Mouse (Mus musculus): ENCODE measurements around the gene Ajuba.
"Not testable (repeated sequence)": the region's sequence is repeated elsewhere in the genome, so short reads cannot be mapped to it uniquely, and the experiment has no call there.

Ajuba gene

GRCm38 (mm10) chr14:54577089-54577982, at the start of gene Ajuba:
Gene Ajuba (minus strand): TSS chr14:54577558.
- ChIA-PET POLR2A (interaction anchor here (0.6 to 67.6 kb wide), 24 partner anchors 7 to 342 kb away, joined by 3 to 2028 read pairs (median 6); partner anchors contain the start of genes Haus4 (in 4 of the 4), 4931414P19Rik (in 3 of the 4), 1700123O20Rik (in 2 of the 4) and Psmb5 (in 2 of the 4)), CTCF (interaction anchor here (0.7 to 3.1 kb wide), 12 partner anchors 8 to 736 kb away, joined by 3 to 16 read pairs (median 4); partner anchors contain the start of genes Haus4 (in 2 of the 4) and 1700123O20Rik (in 1 of the 4))

- ChIA-PET POLR2A (interaction anchor here in 3 of 4 experiments (0.6 to 67.6 kb wide), 13 partner anchors 8 to 109 kb away, joined by 3 to 2028 read pairs (median 4); partner anchors contain the start of genes 1700123O20Rik (in 1 of the 3), 4931414P19Rik (in 1 of the 3), Acin1 (in 1 of the 3) and Ajuba (in 1 of the 3)), CTCF (interaction anchor here in 2 of 4 experiments (1.1 to 2.7 kb wide), 5 partner anchors 10 to 71 kb away, joined by 3 to 10 read pairs (median 5); partner anchors contain the start of genes Cdh24 (in 1 of the 2), Gm17606 (in 1 of the 2) and Haus4 (in 1 of the 2))
These were observed 47.6 kb upstream of the Ajuba start for GRCm38 (mm10) chr14:54624976-54625375.

- CTCF ChIA-PET, result interaction anchor here in 3 of 4 experiments (0.6 to 1.0 kb wide), 3 partner anchors 13 to 98 kb away, joined by 3 to 4 read pairs (median 3); partner anchors contain the start of gene 4931414P19Rik (in 1 of the 3)
- POLR2A ChIA-PET, result interaction anchor here in 2 of 4 experiments (1.5 to 67.6 kb wide), 4 partner anchors 12 to 63 kb away, joined by 3 to 2028 read pairs (median 7); partner anchors contain the start of genes 1700123O20Rik (in 1 of the 2), 4931414P19Rik (in 1 of the 2), Acin1 (in 1 of the 2) and Ajuba (in 1 of the 2)
These were observed 46.0 kb upstream of the Ajuba start for GRCm38 (mm10) chr14:54623334-54623733.

- ChIA-PET POLR2A (interaction anchor here in 2 of 4 experiments (1.1 to 67.6 kb wide), 12 partner anchors 8 to 65 kb away, joined by 3 to 2028 read pairs (median 6); partner anchors contain the start of genes 4931414P19Rik (in 2 of the 2), 1700123O20Rik (in 1 of the 2), Acin1 (in 1 of the 2) and Ajuba (in 1 of the 2)), CTCF (interaction anchor here in 3 of 4 experiments (0.8 to 1.3 kb wide), 3 partner anchors 16 to 20 kb away, joined by 3 to 6 read pairs (median 3); partner anchors contain the start of gene Cdh24 (in 1 of the 3))
These were observed 43.8 kb upstream of the Ajuba start, which contains the start of gene Psmb11 for GRCm38 (mm10) chr14:54621133-54621532. Gene Psmb11 (plus strand): TSS chr14:54621433.

- ChIA-PET CTCF (interaction anchor here in 2 of 4 experiments (0.8 to 2.7 kb wide), 17 partner anchors 8 to 185 kb away, joined by 3 to 11 read pairs (median 4); partner anchors contain the start of gene Cdh24 (in 1 of the 2)), POLR2A (interaction anchor here (0.6 to 67.6 kb wide), 51 partner anchors 8 to 444 kb away, joined by 3 to 2028 read pairs (median 4); partner anchors contain the start of genes 1700123O20Rik (in 3 of the 4), 4931414P19Rik (in 3 of the 4), Acin1 (in 3 of the 4) and Ajuba (in 2 of the 4))
These were observed 40.6 kb upstream of the Ajuba start, which contains the start of gene Psmb5 for GRCm38 (mm10) chr14:54617897-54618365. Gene Psmb5 (minus strand): TSS chr14:54618022.

GRCm38 (mm10) chr14:54617152-54617896, 40.0 kb upstream of the Ajuba start:
- ChIA-PET POLR2A (interaction anchor here (0.6 to 67.6 kb wide), 55 partner anchors 8 to 443 kb away, joined by 3 to 2028 read pairs (median 4); partner anchors contain the start of genes 1700123O20Rik (in 3 of the 4), 4931414P19Rik (in 3 of the 4), Acin1 (in 3 of the 4) and Ajuba (in 2 of the 4)), CTCF (interaction anchor here in 3 of 4 experiments (0.6 to 2.7 kb wide), 23 partner anchors 9 to 184 kb away, joined by 3 to 11 read pairs (median 4); partner anchors contain the start of genes 4931414P19Rik (in 1 of the 3) and Cdh24 (in 1 of the 3))

GRCm38 (mm10) chr14:54616226-54616825, 39.0 kb upstream of the Ajuba start:
- ChIA-PET CTCF (interaction anchor here in 3 of 4 experiments (0.6 to 2.7 kb wide), 11 partner anchors 11 to 102 kb away, joined by 3 to 11 read pairs (median 4); no protein-coding TSS in a partner anchor), POLR2A (interaction anchor here in 2 of 4 experiments (0.6 to 67.6 kb wide), 30 partner anchors 7 to 186 kb away, joined by 3 to 2028 read pairs (median 6); partner anchors contain the start of genes Cdh24 (in 2 of the 2), Haus4 (in 2 of the 2), 4931414P19Rik (in 1 of the 2) and Ajuba (in 1 of the 2))

GRCm38 (mm10) chr14:54614130-54614529, 36.8 kb upstream of the Ajuba start:
- POLR2A ChIA-PET, result interaction anchor here in 2 of 4 experiments (1.2 to 67.6 kb wide), 7 partner anchors 7 to 97 kb away, joined by 3 to 2028 read pairs (median 6); partner anchors contain the start of genes Ajuba (in 1 of the 2), Cdh24 (in 1 of the 2), Haus4 (in 1 of the 2) and Psmb11 (in 1 of the 2)
- CTCF ChIA-PET, result not testable (repeated sequence)

- POLR2A ChIA-PET, result interaction anchor here in 3 of 4 experiments (0.7 to 67.6 kb wide), 13 partner anchors 7 to 147 kb away, joined by 3 to 2028 read pairs (median 3); partner anchors contain the start of genes Cdh24 (in 2 of the 3), Haus4 (in 2 of the 3), 1700123O20Rik (in 1 of the 3) and Acin1 (in 1 of the 3)
- CTCF ChIA-PET, result interaction anchor here in 3 of 4 experiments (0.6 to 1.6 kb wide), 4 partner anchors 14 to 31 kb away, joined by 3 to 6 read pairs (median 4); partner anchors contain the start of gene Cdh24 (in 3 of the 3)
These were observed 33.3 kb upstream of the Ajuba start for GRCm38 (mm10) chr14:54610648-54611047.

GRCm38 (mm10) chr14:54609962-54610361, 32.6 kb upstream of the Ajuba start:
- POLR2A ChIA-PET, result interaction anchor here in 2 of 4 experiments (1.3 to 67.6 kb wide), 5 partner anchors 16 to 48 kb away, joined by 3 to 2028 read pairs (median 3); partner anchors contain the start of genes Cdh24 (in 2 of the 2), Ajuba (in 1 of the 2), Gm17606 (in 1 of the 2) and Haus4 (in 1 of the 2)

GRCm38 (mm10) chr14:54609245-54609644, 31.9 kb upstream of the Ajuba start:
- CTCF ChIA-PET, result interaction anchor here (0.6 to 1.5 kb wide), 7 partner anchors 14 to 1106 kb away, joined by 3 to 8 read pairs (median 5); no protein-coding TSS in a partner anchor

More at GRCm38 (mm10) chr14:54609962-54610361, 32.6 kb upstream of the Ajuba start:
- CTCF ChIA-PET, result interaction anchor here in 2 of 4 experiments (0.8 to 1.6 kb wide), 4 partner anchors 24 to 59 kb away, joined by 3 to 6 read pairs (median 4); partner anchors contain the start of gene Cdh24 (in 2 of the 2)

GRCm38 (mm10) chr14:54607226-54607625, 29.9 kb upstream of the Ajuba start:
- POLR2A ChIA-PET, result interaction anchor here in 2 of 4 experiments (0.6 to 67.6 kb wide), 9 partner anchors 10 to 1356 kb away, joined by 3 to 2028 read pairs (median 4); partner anchors contain the start of genes Ajuba (in 1 of the 2), Haus4 (in 1 of the 2), Psmb11 (in 1 of the 2) and Psmb5 (in 1 of the 2)

More at GRCm38 (mm10) chr14:54609245-54609644, 31.9 kb upstream of the Ajuba start:
- POLR2A ChIA-PET, result interaction anchor here in 3 of 4 experiments (0.6 to 67.6 kb wide), 8 partner anchors 8 to 318 kb away, joined by 3 to 2028 read pairs (median 4); partner anchors contain the start of genes Ajuba (in 1 of the 3), Haus4 (in 1 of the 3), Psmb5 (in 1 of the 3) and Slc7a7 (in 1 of the 3)

GRCm38 (mm10) chr14:54605752-54606321, 28.5 kb upstream of the Ajuba start, which contains the start of gene 4931414P19Rik:
Gene 4931414P19Rik (minus strand): TSS chr14:54605993.
- ChIA-PET CTCF (interaction anchor here (0.6 to 1.4 kb wide), 13 partner anchors 10 to 80 kb away, joined by 3 to 9 read pairs (median 3); partner anchors contain the start of genes 1700123O20Rik (in 1 of the 4) and Cdh24 (in 1 of the 4)), POLR2A (interaction anchor here in 3 of 4 experiments (0.6 to 67.6 kb wide), 35 partner anchors 9 to 211 kb away, joined by 3 to 2028 read pairs (median 4); partner anchors contain the start of genes Ajuba (in 3 of the 3), Psmb5 (in 3 of the 3), 1700123O20Rik (in 2 of the 3) and Haus4 (in 2 of the 3))

More at GRCm38 (mm10) chr14:54607226-54607625, 29.9 kb upstream of the Ajuba start:
- CTCF ChIA-PET, result interaction anchor here in 3 of 4 experiments (0.6 to 1.4 kb wide), 7 partner anchors 11 to 83 kb away, joined by 3 to 5 read pairs (median 4); partner anchors contain the start of gene Psmb5 (in 1 of the 3)

- CTCF ChIA-PET, result interaction anchor here in 3 of 4 experiments (0.6 to 1.6 kb wide), 4 partner anchors 14 to 511 kb away, joined by 3 to 4 read pairs (median 3); no protein-coding TSS in a partner anchor
- POLR2A ChIA-PET, result interaction anchor here in 3 of 4 experiments (0.7 to 67.6 kb wide), 16 partner anchors 8 to 140 kb away, joined by 3 to 2028 read pairs (median 5); partner anchors contain the start of genes 1700123O20Rik (in 2 of the 3), Acin1 (in 2 of the 3), Psmb5 (in 2 of the 3) and Ajuba (in 1 of the 3)
These were observed 26.3 kb upstream of the Ajuba start for GRCm38 (mm10) chr14:54603686-54604085.
